Mouse (Mus musculus) CH12.LX (cell line): Measurements from ENCODE around the gene Iqch. TPM values are rescaled to one million over a fixed set of nuclear protein-coding genes. Genes with fewer than 3 reads are reported as not detected.

ENCODE experiments used
- DNase-seq: peaks from one replicate; pipeline ENCODE4 v3.0.0-alpha.2; 2013; ENCODE audit errors: extremely low read depth
- H3K27ac ChIP-seq: 2 replicates; pipeline ENCODE4 v1.5.1; 2012; ENCODE audit warnings: low read depth, mild to moderate bottlenecking, control low read depth, moderate library complexity; ENCODE audit not compliant: insufficient read depth
- H3K27me3 ChIP-seq: replicated peaks from 2 replicates; pipeline ENCODE3; 2012; ENCODE audit warnings: inconsistent platforms
- H3K36me3 ChIP-seq, 2 experiments: replicated peaks in 1 of 2; 2 replicates each; pipeline versions ENCODE3 to v1.6.1; 2012; ENCODE audit warnings: inconsistent platforms in 1 of 2, low read length in 1 of 2, mild to moderate bottlenecking in 1 of 2, mixed read lengths in 1 of 2, moderate library complexity in 1 of 2; ENCODE audit not compliant: control insufficient read depth in 1 of 2, insufficient read depth in 1 of 2
- H3K4me1 ChIP-seq, 2 experiments: 2 replicates each; pipeline ENCODE4 v1.6.1; 2012; ENCODE audit warnings: inconsistent platforms in 1 of 2, moderate library complexity in 1 of 2; ENCODE audit not compliant: insufficient read depth in 2 of 2, control insufficient read depth in 1 of 2
- H3K4me2 ChIP-seq: 2 replicates; pipeline ENCODE4 v1.6.1; 2012; ENCODE audit warnings: low read depth, mild to moderate bottlenecking, control low read depth; ENCODE audit not compliant: poor library complexity, insufficient read depth, severe bottlenecking
- H3K4me3 ChIP-seq, 3 experiments: fragments of 150-350 bp in 1 of 3; sonication (generic) in 1 of 3; replicated peaks in 1 of 3; 2 replicates each; pipeline versions ENCODE3 to v1.5.1; 2011 to 2012; ENCODE audit warnings: low read depth in 2 of 3, low read length in 2 of 3, mild to moderate bottlenecking in 2 of 3, moderate library complexity in 2 of 3, control low read depth in 1 of 3, improper control_type of control experiment in 1 of 3, inconsistent platforms in 1 of 3, mixed read lengths in 1 of 3; ENCODE audit not compliant: poor library complexity in 1 of 3
- H3K79me2 ChIP-seq: replicated peaks from 2 replicates; pipeline ENCODE4 v1.6.1; 2012; ENCODE audit warnings: mild to moderate bottlenecking, moderate library complexity; ENCODE audit not compliant: control insufficient read depth, poor library complexity, insufficient read depth, severe bottlenecking; ENCODE audit errors: extremely low read depth
- H3K9ac ChIP-seq: 2 replicates; pipeline ENCODE4 v1.6.1; 2012; ENCODE audit warnings: low read depth, mild to moderate bottlenecking, control low read depth, moderate library complexity; ENCODE audit not compliant: insufficient read depth
- H3K9me3 ChIP-seq: replicated peaks from 2 replicates; pipeline ENCODE3; 2012; ENCODE audit warnings: low read length, inconsistent platforms, mixed read lengths
- CTCF ChIP-seq, 2 experiments: IDR thresholded peaks in 1 of 2; conservative IDR thresholded peaks in 1 of 2; 2 replicates each; pipeline ENCODE4 v1.5.1; 2011 to 2012; ENCODE audit warnings: low read depth in 2 of 2, low read length in 2 of 2, improper control_type of control experiment in 1 of 2, inconsistent platforms in 1 of 2, mild to moderate bottlenecking in 1 of 2, moderate library complexity in 1 of 2
- E2F4 ChIP-seq: IDR thresholded peaks from 2 replicates; pipeline ENCODE4 v1.6.1; 2011; ENCODE audit warnings: low read depth, low read length, improper control_type of control experiment; ENCODE audit not compliant: insufficient replicate concordance
- IRF4 ChIP-seq: IDR thresholded peaks from 2 replicates; pipeline ENCODE4 v1.6.1; 2014; ENCODE audit warnings: low read depth, mild to moderate bottlenecking, inconsistent platforms, low read length, improper control_type of control experiment
- MXI1 ChIP-seq: IDR thresholded peaks from 2 replicates; pipeline ENCODE4 v1.6.1; 2011; ENCODE audit warnings: mild to moderate bottlenecking, low read depth, low read length, improper control_type of control experiment
- MYC ChIP-seq: IDR thresholded peaks from 2 replicates; pipeline ENCODE4 v1.6.1; 2011; ENCODE audit warnings: low read depth, mild to moderate bottlenecking, improper control_type of control experiment, low read length
- POLR2A ChIP-seq: IDR thresholded peaks from 2 replicates; pipeline ENCODE4 v1.6.1; 2011; ENCODE audit warnings: low read depth, mild to moderate bottlenecking, improper control_type of control experiment, low read length
- POLR2AphosphoS2 ChIP-seq: IDR thresholded peaks from 2 replicates; pipeline ENCODE4 v1.6.1; 2011; ENCODE audit warnings: low read depth, low read length, improper control_type of control experiment
- RAD21 ChIP-seq: IDR thresholded peaks from 2 replicates; pipeline ENCODE4 v1.6.1; 2011; ENCODE audit warnings: low read depth, mild to moderate bottlenecking, low read length, improper control_type of control experiment, moderate library complexity
- TBP ChIP-seq: conservative IDR thresholded peaks from 2 replicates; pipeline ENCODE4 v1.6.1; 2011; ENCODE audit warnings: low read depth, low read length, improper control_type of control experiment
- USF2 ChIP-seq: conservative IDR thresholded peaks from 2 replicates; pipeline ENCODE4 v1.6.1; 2011; ENCODE audit warnings: low read depth, low read length, improper control_type of control experiment
- dilution Hi-C: fragments of 300-500 bp; cut with MboI; formaldehyde crosslinking; loops from 2 replicates; pipeline ENCODE4 v1.14.3; 2020; ENCODE audit warnings: low sequenced_read_pairs; ENCODE audit not compliant: extremely low pct_unique_long_range_greater_than_20kb, extremely low pct_ligation_motif_present
- in situ Hi-C: fragments of 300-500 bp; cut with MboI; formaldehyde crosslinking; loops from 3 replicates; pipeline ENCODE4 v1.14.3; 2019; ENCODE audit warnings: low sequenced_read_pairs, low pct_ligation_motif_present, low pct_unique_long_range_greater_than_20kb, mixed read lengths
- polyA plus RNA-seq: library from polyadenylated mRNA; unstranded; fragments of >175 nt; gene quantifications from 2 replicates; pipeline ENCODE4 v1.2.1, GENCODE M21; 2012; ENCODE audit warnings: low read depth; ENCODE audit not compliant: insufficient read length
- total RNA-seq, 2 experiments: library from RNA; depleted of rRNA; stranded (reverse); fragments of 300-350 nt in 1 of 2; fragments of >200 nt in 1 of 2; gene quantifications; 2 replicates each; pipeline ENCODE4 v1.2.3; 2012 to 2014

Iqch gene
- total and polyA plus RNA-seq, 3 experiments = 0.04 to 0.21 (median 0.15) TPM

GRCm38 (mm10) chr9:63610841-63611366 lies 8.6 kb upstream of the Iqch start:
- no peak overlapping the region for H3K4me2 ChIP-seq
- no peak overlapping the region for H3K27ac ChIP-seq
- in situ Hi-C loops (no loop called here), dilution Hi-C loops (no loop called here)
- H3K4me3 ChIP-seq = no peak overlapping the region
- no peaks in the 10 kb centered on the region for H3K27me3 ChIP-seq
- DNase-seq = no peak
- TF ChIP-seq MYC = no peak
- H3K4me1 ChIP-seq = peaks cover 6 to 58% of the 10 kb centered on the region in 2 experiments; a peak in 3 of 4 replicates
- H3K9me3 ChIP-seq = peaks cover 4% of the 10 kb centered on the region
- H3K9ac ChIP-seq = no peak overlapping the region
- peaks cover 7% of the 10 kb centered on the region for H3K79me2 ChIP-seq
- peaks cover 0 to 56% of the 10 kb centered on the region in 2 experiments for H3K36me3 ChIP-seq

DNA sequence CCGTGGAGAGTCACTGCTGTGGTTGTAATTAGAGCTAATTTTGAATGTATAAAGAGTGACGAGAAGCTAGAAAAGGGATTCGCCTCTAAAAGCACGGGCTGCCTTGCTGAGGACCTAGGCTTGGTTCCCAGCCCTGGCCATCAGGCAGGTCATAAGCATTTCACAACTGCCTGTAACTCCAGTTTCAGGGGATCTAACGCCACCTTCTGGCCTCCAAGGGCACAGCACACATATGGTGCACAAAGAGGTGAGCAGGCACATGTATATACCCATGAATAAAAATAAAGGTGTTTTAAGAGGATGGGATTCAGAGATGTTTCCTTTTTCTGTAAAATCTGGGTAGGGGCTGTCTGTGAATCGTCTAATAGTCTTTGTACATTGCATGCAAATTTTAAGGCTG lies 7.9 kb upstream of the Iqch start:
- peaks cover 7% of the 10 kb centered on the region for H3K79me2 ChIP-seq
- H3K9ac ChIP-seq = no peak overlapping the region
- no peak overlapping the region for H3K27ac ChIP-seq
- in situ Hi-C loops (no loop called here), dilution Hi-C loops (no loop called here)
- TF ChIP-seq RAD21 = peak; percentile 1
- peak in 1 of 2 experiments; percentile 29; a peak in 2 of 4 replicates for TF ChIP-seq CTCF (conservative IDR thresholded peaks at IDR 0.05 in 1 of 2, IDR thresholded peaks at IDR 0.05 in 1 of 2; ENCODE audit: low read depth in 2 of 2, low read length in 2 of 2)
- TF ChIP-seq MXI1 = no peak
- H3K36me3 ChIP-seq = peaks cover 0 to 60% of the 10 kb centered on the region in 2 experiments
- peaks cover 4% of the 10 kb centered on the region for H3K9me3 ChIP-seq
- no peak overlapping the region for H3K4me3 ChIP-seq
- H3K4me1 ChIP-seq = peaks cover 6 to 61% of the 10 kb centered on the region in 2 experiments; a peak in 3 of 4 replicates
- H3K4me2 ChIP-seq = no peak overlapping the region
- no peaks in the 10 kb centered on the region for H3K27me3 ChIP-seq
- no peak for DNase-seq

- TF ChIP-seq TBP = no peak
- no peak for TF ChIP-seq E2F4
- TF ChIP-seq IRF4 = no peak
- no peak for TF ChIP-seq POLR2A
- no peak for TF ChIP-seq USF2
- TF ChIP-seq POLR2AphosphoS2 = no peak
- TF ChIP-seq, all 38 proteins: peak for 0
- in situ Hi-C loops = no loop called here
- Histone ChIP-seq H3K79me2 (peaks cover 7% of the 10 kb centered on the region), H3K27ac (no peak overlapping the region), H3K27me3 (no peaks in the 10 kb centered on the region), H3K36me3 (peaks cover 0 to 59% of the 10 kb centered on the region in 2 experiments), H3K9ac (no peak overlapping the region), H3K4me2 (no peak overlapping the region), H3K4me1 (peaks cover 3 to 62% of the 10 kb centered on the region in 2 experiments; a peak in 3 of 4 replicates), H3K9me3 (peaks cover 4% of the 10 kb centered on the region), H3K4me3 (no peak overlapping the region)
- DNase-seq = no peak
- dilution Hi-C loops = no loop called here
Measured at GRCm38 (mm10) chr9:63609776-63610175, 7.5 kb upstream of the Iqch start.
